Mouse (Mus musculus): Measurements from ENCODE around the gene Sh3rf1. TPM values are rescaled to one million over a fixed set of nuclear protein-coding genes. Genes with fewer than 3 reads are reported as not detected.
"Not testable (repeated sequence)": the region's sequence is repeated elsewhere in the genome, so short reads cannot be mapped to it uniquely, and the experiment has no call there.

The Sh3rf1 gene
- polyA plus RNA-seq, 1 experiment, result 3.8 TPM

DNA sequence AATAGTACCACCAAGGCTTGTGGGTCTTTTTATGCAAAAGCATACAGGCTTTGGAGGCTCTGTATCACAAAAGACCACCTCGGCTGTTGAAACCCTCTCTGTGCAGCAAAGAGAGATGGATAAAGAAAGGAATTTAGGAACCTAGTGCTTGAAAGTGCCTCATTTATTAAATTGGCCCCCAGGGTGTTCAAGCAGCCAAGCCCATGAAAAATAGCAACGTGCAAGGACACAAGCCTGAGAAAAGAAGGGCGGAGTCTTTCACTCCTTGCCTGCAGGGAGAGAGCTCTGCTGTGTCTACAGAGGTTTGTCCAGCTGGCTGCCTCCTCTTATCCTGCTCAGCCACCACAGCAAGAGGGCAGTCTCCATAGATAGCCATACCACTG is 180.5 kb downstream of the Sh3rf1 start:
- no peaks in the 10 kb centered on the region for H3K79me3 ChIP-seq (ENCODE audit: low read depth)
- H3K27me3 ChIP-seq (ENCODE audit: control insufficient read depth, insufficient read depth, insufficient read length), result no peaks in the 10 kb centered on the region
- no peak overlapping the region for H3K4me3 ChIP-seq (ENCODE audit: insufficient read depth, poor library complexity, severe bottlenecking)
- H3K79me2 ChIP-seq (ENCODE audit: control insufficient read depth, insufficient read depth), result no peaks in the 10 kb centered on the region
- no peak for TF ChIP-seq USF1 (IDR thresholded peaks at IDR 0.05; ENCODE audit: low read depth)
- no peak for TF ChIP-seq FOSL1 (IDR thresholded peaks at IDR 0.05; ENCODE audit: insufficient read depth, low read length, poor library complexity, severe bottlenecking)
- TF ChIP-seq MYOD1 (IDR thresholded peaks at IDR 0.05; ENCODE audit: control insufficient read depth, insufficient read length, low read depth), result no peak
- no peak for TF ChIP-seq MYOG (IDR thresholded peaks at IDR 0.05; ENCODE audit: control insufficient read depth, extremely low read depth, insufficient read length)
- no peak for TF ChIP-seq CTCF (IDR thresholded peaks at IDR 0.05; ENCODE audit: control insufficient read depth, insufficient read depth, insufficient read length)
- no peak for TF ChIP-seq MAX (IDR thresholded peaks at IDR 0.05)
- TF ChIP-seq CEBPB (IDR thresholded peaks at IDR 0.05; ENCODE audit: low read depth), result no peak
- H3K36me3 ChIP-seq (ENCODE audit: control insufficient read depth, insufficient read depth), result no peaks in the 10 kb centered on the region
- H3ac ChIP-seq (ENCODE audit: control insufficient read depth, insufficient read length, low read depth), result no peak overlapping the region

DNA sequence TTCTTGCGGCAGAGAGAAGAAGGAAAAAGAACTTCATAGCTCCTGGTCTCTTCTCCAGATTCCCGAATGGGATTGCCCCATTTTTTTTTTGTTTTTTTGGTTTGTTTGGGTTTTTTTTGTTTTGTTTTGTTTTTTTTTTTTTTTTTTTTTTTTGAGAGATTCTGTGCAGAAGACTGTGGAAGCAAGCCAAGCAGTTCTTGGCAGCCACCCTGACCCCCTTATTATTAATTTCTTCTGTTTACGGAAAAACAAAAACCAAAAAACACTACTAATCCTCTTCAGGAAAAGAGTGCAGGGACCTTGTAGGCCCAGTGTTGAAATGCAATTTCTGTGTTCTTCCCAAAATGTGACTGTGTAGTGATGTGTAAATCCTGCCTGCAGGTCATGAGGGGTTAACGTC is 185.4 kb downstream of the Sh3rf1 start:
- Histone ChIP-seq H3K36me3 (ENCODE audit: control insufficient read depth, insufficient read depth) (no peaks in the 10 kb centered on the region), H3ac (ENCODE audit: control insufficient read depth, insufficient read length, low read depth) (no peak overlapping the region), H3K4me3 (ENCODE audit: insufficient read depth, poor library complexity, severe bottlenecking) (no peak overlapping the region), H3K27me3 (ENCODE audit: control insufficient read depth, insufficient read depth, insufficient read length) (no peaks in the 10 kb centered on the region), H3K79me2 (ENCODE audit: control insufficient read depth, insufficient read depth) (no peaks in the 10 kb centered on the region), H3K79me3 (ENCODE audit: low read depth) (no peaks in the 10 kb centered on the region)
- TF ChIP-seq CTCF (IDR thresholded peaks at IDR 0.05; ENCODE audit: control insufficient read depth, insufficient read depth, insufficient read length) (no peak), MAX (IDR thresholded peaks at IDR 0.05) (no peak), MYOD1 (IDR thresholded peaks at IDR 0.05; ENCODE audit: control insufficient read depth, insufficient read length, low read depth) (no peak), FOSL1 (IDR thresholded peaks at IDR 0.05; ENCODE audit: insufficient read depth, low read length, poor library complexity, severe bottlenecking) (no peak), MYOG (IDR thresholded peaks at IDR 0.05; ENCODE audit: control insufficient read depth, extremely low read depth, insufficient read length) (no peak), CEBPB (IDR thresholded peaks at IDR 0.05; ENCODE audit: low read depth) (no peak), USF1 (IDR thresholded peaks at IDR 0.05; ENCODE audit: low read depth) (no peak)

DNA sequence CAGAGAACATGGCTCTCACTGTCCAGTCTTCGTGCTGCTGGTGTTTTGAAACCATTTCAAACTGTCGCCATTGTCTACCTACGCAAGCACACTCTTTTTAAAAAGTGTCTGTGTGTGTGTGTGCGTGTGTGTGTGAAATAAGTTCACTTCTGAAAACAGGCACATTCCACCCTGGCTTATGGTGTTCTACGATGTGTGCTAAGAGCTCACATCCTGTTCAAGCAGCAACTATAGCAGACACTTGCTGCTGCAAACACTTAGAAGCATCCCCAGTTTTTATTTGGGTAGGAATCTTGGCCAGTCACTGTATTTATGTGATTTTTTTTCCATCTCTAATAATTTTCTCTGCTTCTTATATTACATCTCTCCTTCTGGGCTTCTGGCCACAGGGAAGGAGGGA is 186.0 kb downstream of the Sh3rf1 start:
- H3K27me3 ChIP-seq (ENCODE audit: control insufficient read depth, insufficient read depth, insufficient read length); H3K79me2 ChIP-seq (ENCODE audit: control insufficient read depth, insufficient read depth); H3ac ChIP-seq (ENCODE audit: control insufficient read depth, insufficient read length, low read depth); H3K79me3 ChIP-seq (ENCODE audit: low read depth); H3K4me3 ChIP-seq (ENCODE audit: insufficient read depth, poor library complexity, severe bottlenecking); H3K36me3 ChIP-seq (ENCODE audit: control insufficient read depth, insufficient read depth): not testable (repeated sequence)

DNA sequence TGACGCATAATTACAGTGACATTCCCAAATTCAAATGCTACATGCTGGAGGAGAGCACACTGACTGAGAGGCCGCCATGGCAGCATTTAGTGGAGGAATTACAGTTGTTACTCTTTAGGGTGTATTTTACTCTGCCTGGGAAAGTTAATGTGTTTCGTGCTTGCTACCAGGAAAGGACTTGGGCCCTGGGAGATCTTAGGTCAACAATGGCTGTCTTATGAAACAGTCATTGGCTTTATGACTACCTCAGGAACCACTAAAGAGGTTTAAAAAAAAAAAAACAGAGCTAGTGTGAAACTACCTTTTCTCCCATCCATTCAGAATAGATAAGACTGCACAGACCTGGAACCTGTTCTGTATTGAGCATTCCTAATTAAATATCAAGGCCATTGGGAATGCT is 195.8 kb downstream of the Sh3rf1 start:
- no peak overlapping the region for H3K4me3 ChIP-seq (ENCODE audit: insufficient read depth, poor library complexity, severe bottlenecking)
- H3ac ChIP-seq (ENCODE audit: control insufficient read depth, insufficient read length, low read depth), result no peak overlapping the region
- no peaks in the 10 kb centered on the region for H3K79me3 ChIP-seq (ENCODE audit: low read depth)
- H3K27me3 ChIP-seq (ENCODE audit: control insufficient read depth, insufficient read depth, insufficient read length), result no peaks in the 10 kb centered on the region
- H3K36me3 ChIP-seq (ENCODE audit: control insufficient read depth, insufficient read depth), result no peaks in the 10 kb centered on the region
- TF ChIP-seq MYOD1 (IDR thresholded peaks at IDR 0.05; ENCODE audit: control insufficient read depth, insufficient read length, low read depth) (no peak), FOSL1 (IDR thresholded peaks at IDR 0.05; ENCODE audit: insufficient read depth, low read length, poor library complexity, severe bottlenecking) (no peak), CTCF (IDR thresholded peaks at IDR 0.05; ENCODE audit: control insufficient read depth, insufficient read depth, insufficient read length) (no peak), USF1 (IDR thresholded peaks at IDR 0.05; ENCODE audit: low read depth) (no peak), MYOG (IDR thresholded peaks at IDR 0.05; ENCODE audit: control insufficient read depth, extremely low read depth, insufficient read length) (no peak), CEBPB (IDR thresholded peaks at IDR 0.05; ENCODE audit: low read depth) (no peak), MAX (IDR thresholded peaks at IDR 0.05) (no peak)
- no peaks in the 10 kb centered on the region for H3K79me2 ChIP-seq (ENCODE audit: control insufficient read depth, insufficient read depth)

DNA sequence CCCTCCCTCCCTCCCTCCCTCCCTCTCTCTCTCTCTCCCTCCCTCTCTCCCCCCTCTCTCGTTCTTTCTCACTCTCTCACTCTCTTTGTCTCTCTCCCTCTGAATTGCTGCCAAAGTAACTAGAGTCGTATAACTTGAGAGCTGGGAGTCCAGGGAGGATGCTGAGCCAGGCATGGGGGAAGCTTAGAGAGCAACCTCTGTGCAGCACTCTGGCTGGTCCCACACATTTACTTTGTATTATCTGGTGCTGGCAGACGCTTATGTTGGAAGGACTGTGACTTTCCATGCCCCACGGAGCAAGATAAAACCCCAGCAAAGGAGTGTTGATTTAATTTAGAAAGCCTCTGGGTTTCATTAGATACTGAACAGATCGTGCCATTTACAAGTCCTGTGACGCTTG is 196.5 kb downstream of the Sh3rf1 start:
- no peaks in the 10 kb centered on the region for H3K36me3 ChIP-seq (ENCODE audit: control insufficient read depth, insufficient read depth)
- no peaks in the 10 kb centered on the region for H3K79me3 ChIP-seq (ENCODE audit: low read depth)
- H3K4me3 ChIP-seq (ENCODE audit: insufficient read depth, poor library complexity, severe bottlenecking), result no peak overlapping the region
- no peaks in the 10 kb centered on the region for H3K79me2 ChIP-seq (ENCODE audit: control insufficient read depth, insufficient read depth)
- no peak overlapping the region for H3ac ChIP-seq (ENCODE audit: control insufficient read depth, insufficient read length, low read depth)
- no peaks in the 10 kb centered on the region for H3K27me3 ChIP-seq (ENCODE audit: control insufficient read depth, insufficient read depth, insufficient read length)
- no peak for TF ChIP-seq FOSL1 (IDR thresholded peaks at IDR 0.05; ENCODE audit: insufficient read depth, low read length, poor library complexity, severe bottlenecking)
- no peak for TF ChIP-seq MYOG (IDR thresholded peaks at IDR 0.05; ENCODE audit: control insufficient read depth, extremely low read depth, insufficient read length)
- no peak for TF ChIP-seq MAX (IDR thresholded peaks at IDR 0.05)
- TF ChIP-seq MYOD1 (IDR thresholded peaks at IDR 0.05; ENCODE audit: control insufficient read depth, insufficient read length, low read depth), result no peak
- no peak for TF ChIP-seq CEBPB (IDR thresholded peaks at IDR 0.05; ENCODE audit: low read depth)
- TF ChIP-seq USF1 (IDR thresholded peaks at IDR 0.05; ENCODE audit: low read depth), result no peak
- no peak for TF ChIP-seq CTCF (IDR thresholded peaks at IDR 0.05; ENCODE audit: control insufficient read depth, insufficient read depth, insufficient read length)

- Histone ChIP-seq H3K79me3 (ENCODE audit: low read depth) (no peaks in the 10 kb centered on the region), H3K36me3 (ENCODE audit: control insufficient read depth, insufficient read depth) (no peaks in the 10 kb centered on the region), H3K79me2 (ENCODE audit: control insufficient read depth, insufficient read depth) (no peaks in the 10 kb centered on the region), H3K27me3 (ENCODE audit: control insufficient read depth, insufficient read depth, insufficient read length) (no peaks in the 10 kb centered on the region), H3ac (ENCODE audit: control insufficient read depth, insufficient read length, low read depth) (no peak overlapping the region), H3K4me3 (ENCODE audit: insufficient read depth, poor library complexity, severe bottlenecking) (no peak overlapping the region)
- no peak for TF ChIP-seq FOSL1 (IDR thresholded peaks at IDR 0.05; ENCODE audit: insufficient read depth, low read length, poor library complexity, severe bottlenecking)
- TF ChIP-seq MYOG (IDR thresholded peaks at IDR 0.05; ENCODE audit: control insufficient read depth, extremely low read depth, insufficient read length), result no peak
- TF ChIP-seq MAX (IDR thresholded peaks at IDR 0.05), result no peak
- TF ChIP-seq MYOD1 (IDR thresholded peaks at IDR 0.05; ENCODE audit: control insufficient read depth, insufficient read length, low read depth), result no peak
- no peak for TF ChIP-seq CTCF (IDR thresholded peaks at IDR 0.05; ENCODE audit: control insufficient read depth, insufficient read depth, insufficient read length)
- no peak for TF ChIP-seq CEBPB (IDR thresholded peaks at IDR 0.05; ENCODE audit: low read depth)
- TF ChIP-seq USF1 (IDR thresholded peaks at IDR 0.05; ENCODE audit: low read depth), result no peak
Measured at GRCm38 (mm10) chr8:61421606-61422005, 197.9 kb downstream of the Sh3rf1 start.

Data from C2C12 (cell line).